Mouse (Mus musculus) myocyte (in vitro differentiated cells): ENCODE data around the gene Mrps27. TPM values are rescaled to one million over a fixed set of nuclear protein-coding genes. Genes with fewer than 3 reads are reported as not detected.
"Not testable (repeated sequence)": the region's sequence is repeated elsewhere in the genome, so short reads cannot be mapped to it uniquely, and the experiment has no call there.

Experiments used
- H3K27me3 ChIP-seq: one replicate; pipeline ENCODE4 v1.6.1; 2011; ENCODE audit not compliant: control insufficient read depth, insufficient read depth, insufficient read length
- H3K36me3 ChIP-seq: one replicate; pipeline ENCODE4 v1.6.1; 2011; ENCODE audit not compliant: control insufficient read depth, insufficient read depth
- H3K4me2 ChIP-seq: one replicate; pipeline ENCODE4 v1.6.1; 2011; ENCODE audit warnings: low read depth, control low read depth
- H3K4me3 ChIP-seq: one replicate; pipeline ENCODE4 v1.5.1; 2011; ENCODE audit warnings: mild to moderate bottlenecking, control low read depth, moderate library complexity
- H3K79me2 ChIP-seq: one replicate; pipeline ENCODE4 v1.6.1; 2011; ENCODE audit not compliant: control insufficient read depth, insufficient read depth
- H3ac ChIP-seq: one replicate; pipeline ENCODE4 v1.6.1; 2011; ENCODE audit not compliant: control insufficient read depth, insufficient read length
- CEBPB ChIP-seq: IDR thresholded peaks from 2 replicates; pipeline ENCODE4 v1.6.1; 2011; ENCODE audit warnings: mild to moderate bottlenecking, moderate library complexity; ENCODE audit not compliant: poor library complexity, insufficient read depth, severe bottlenecking
- E2F4 ChIP-seq: IDR thresholded peaks from one replicate; pipeline ENCODE4 v1.6.1; 2011; ENCODE audit warnings: mild to moderate bottlenecking, control low read depth, moderate library complexity; ENCODE audit not compliant: insufficient read depth
- MAX ChIP-seq: IDR thresholded peaks from one replicate; pipeline ENCODE4 v1.6.1; 2011; ENCODE audit warnings: low read depth, mild to moderate bottlenecking, control low read depth
- MYOD1 ChIP-seq, 3 experiments: IDR thresholded peaks; one replicate each; pipeline ENCODE4 v1.6.1; 2011; ENCODE audit warnings: control low read depth in 2 of 3, low read depth in 2 of 3, mild to moderate bottlenecking in 2 of 3, moderate library complexity in 1 of 3; ENCODE audit not compliant: insufficient read length in 2 of 3, control insufficient read depth in 1 of 3
- MYOG ChIP-seq, 3 experiments: IDR thresholded peaks; one replicate each; pipeline ENCODE4 v1.6.1; 2011; ENCODE audit warnings: control low read depth in 2 of 3, low read depth in 2 of 3, mild to moderate bottlenecking in 2 of 3; ENCODE audit not compliant: insufficient read length in 2 of 3, control insufficient read depth in 1 of 3, insufficient read depth in 1 of 3
- POLR2A ChIP-seq: IDR thresholded peaks from one replicate; pipeline ENCODE4 v1.6.1; 2011; ENCODE audit warnings: low read depth, mild to moderate bottlenecking, control low read depth, moderate library complexity; ENCODE audit not compliant: insufficient read length
- POLR2AphosphoS2 ChIP-seq: IDR thresholded peaks from one replicate; pipeline ENCODE4 v1.6.1; 2011; ENCODE audit warnings: low read depth, control low read depth; ENCODE audit not compliant: insufficient read length
- REST ChIP-seq: IDR thresholded peaks from one replicate; pipeline ENCODE4 v1.6.1; 2011; ENCODE audit warnings: mild to moderate bottlenecking, control low read depth, moderate library complexity; ENCODE audit not compliant: insufficient read depth, insufficient read length
- SRF ChIP-seq: IDR thresholded peaks from one replicate; pipeline ENCODE4 v1.6.1; 2011; ENCODE audit warnings: low read depth; ENCODE audit not compliant: control insufficient read depth, insufficient read length
- TCF12 ChIP-seq: IDR thresholded peaks from one replicate; pipeline ENCODE4 v1.6.1; 2011; ENCODE audit warnings: mild to moderate bottlenecking, control low read depth; ENCODE audit not compliant: poor library complexity, insufficient read depth, severe bottlenecking
- TCF3 ChIP-seq: IDR thresholded peaks from one replicate; pipeline ENCODE4 v1.6.1; 2011; ENCODE audit warnings: low read depth, control low read depth; ENCODE audit not compliant: insufficient read length
- USF1 ChIP-seq: IDR thresholded peaks from one replicate; pipeline ENCODE4 v1.6.1; 2011; ENCODE audit warnings: low read depth, mild to moderate bottlenecking, control low read depth, moderate library complexity
- polyA plus RNA-seq: library from polyadenylated mRNA; unstranded; fragments of >200 nt; fragmentation: generic; extraction: Trizol; gene quantifications from one replicate; pipeline ENCODE4 v1.2.1, GENCODE M21; 2012; ENCODE audit warnings: missing spikeins

The Mrps27 gene
- polyA plus RNA-seq, 1 experiment = 34.2 TPM

DNA sequence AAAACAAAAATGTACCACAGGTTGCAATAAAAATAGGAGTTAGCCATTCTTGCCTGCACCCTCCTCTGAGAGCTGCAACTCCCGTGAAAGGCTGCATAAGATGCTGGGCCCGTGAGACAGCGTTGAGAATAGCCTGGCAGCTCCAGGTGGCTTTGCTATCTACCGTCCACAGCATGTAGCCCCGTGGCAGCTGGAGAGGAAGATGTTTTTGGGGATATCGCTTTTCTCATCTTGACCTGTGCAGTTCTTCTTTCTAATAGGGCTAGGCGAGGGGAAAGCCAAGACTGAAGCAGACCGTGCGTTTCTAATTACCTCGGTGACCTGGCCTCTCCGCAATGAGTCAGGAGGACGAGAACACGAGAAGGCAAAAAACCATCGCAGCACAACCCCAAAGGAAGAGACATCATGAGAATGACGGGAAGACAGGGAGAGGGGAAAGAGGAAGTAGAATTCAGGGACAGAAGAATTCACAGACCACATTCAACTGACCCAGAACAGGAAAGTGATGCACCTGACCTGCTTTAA lies 29.9 kb upstream of the Mrps27 start:
- TF ChIP-seq MAX (no peak), POLR2A (no peak), REST (no peak), POLR2AphosphoS2 (no peak), CEBPB (no peak), SRF (no peak), E2F4 (no peak), MYOD1 (IDR thresholded peaks at IDR 0.05; ENCODE audit: control insufficient read depth in 1 of 3, insufficient read length in 2 of 3, low read depth in 2 of 3) (no peak), TCF12 (no peak), TCF3 (no peak), USF1 (no peak), MYOG (IDR thresholded peaks at IDR 0.05; ENCODE audit: control insufficient read depth in 1 of 3, insufficient read depth in 1 of 3, insufficient read length in 2 of 3, low read depth in 2 of 3) (no peak)
- H3ac ChIP-seq = no peak overlapping the region
- no peak overlapping the region for H3K4me3 ChIP-seq
- no peaks in the 10 kb centered on the region for H3K79me2 ChIP-seq
- no peak overlapping the region for H3K4me2 ChIP-seq
- no peaks in the 10 kb centered on the region for H3K36me3 ChIP-seq
- no peaks in the 10 kb centered on the region for H3K27me3 ChIP-seq

DNA sequence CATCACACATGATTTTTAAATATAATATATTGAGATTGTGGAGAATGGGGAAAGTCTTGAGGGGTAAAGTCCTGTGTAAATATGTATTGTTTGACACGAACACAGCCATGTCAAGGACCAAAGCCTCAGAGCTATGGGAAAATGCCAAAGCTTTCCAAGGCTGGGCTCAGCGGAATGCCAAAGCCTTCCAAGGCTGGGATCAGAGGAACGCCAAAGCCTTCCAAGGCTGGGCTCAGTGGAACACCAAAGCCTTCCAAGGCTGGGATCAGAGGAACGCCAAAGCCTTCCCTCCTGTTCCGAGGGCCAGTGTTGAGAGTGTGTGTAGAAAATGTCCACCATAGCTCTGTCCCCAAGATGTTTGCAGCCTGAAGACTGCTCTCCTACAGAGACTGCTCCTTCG lies 28.2 kb upstream of the Mrps27 start:
- Histone ChIP-seq H3K79me2 (no peaks in the 10 kb centered on the region), H3ac (no peak overlapping the region), H3K4me3 (no peak overlapping the region), H3K27me3 (no peaks in the 10 kb centered on the region), H3K4me2 (no peak overlapping the region), H3K36me3 (peaks cover 5% of the 10 kb centered on the region)
- TF ChIP-seq REST (no peak), SRF (no peak), USF1 (no peak), POLR2AphosphoS2 (no peak), E2F4 (no peak), TCF3 (no peak)

DNA sequence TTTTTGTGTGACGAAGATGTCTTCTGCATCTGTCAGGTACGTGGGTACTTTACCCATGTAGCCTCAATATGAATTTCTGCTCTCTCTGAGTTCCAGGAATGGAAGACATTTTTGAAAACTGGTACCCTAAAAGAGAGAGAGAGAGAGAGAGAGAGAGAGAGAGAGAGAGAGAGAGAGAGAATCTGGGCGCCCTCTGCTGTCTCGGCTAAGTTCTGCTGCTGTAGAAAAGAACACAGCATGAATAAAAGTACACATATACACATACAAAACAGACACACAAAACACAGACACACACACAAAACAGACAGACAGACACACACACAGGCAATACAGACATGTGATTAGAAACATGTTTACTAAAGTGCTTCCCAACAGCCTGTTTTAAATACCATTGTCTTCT lies 27.5 kb upstream of the Mrps27 start:
- Histone ChIP-seq H3K4me2 (no peak overlapping the region), H3K36me3 (peaks cover 11% of the 10 kb centered on the region), H3K79me2 (no peaks in the 10 kb centered on the region), H3K27me3 (no peaks in the 10 kb centered on the region), H3ac (no peak overlapping the region), H3K4me3 (no peak overlapping the region)
- no peak for TF ChIP-seq E2F4
- TF ChIP-seq MYOG (IDR thresholded peaks at IDR 0.05; ENCODE audit: control insufficient read depth in 1 of 3, insufficient read depth in 1 of 3, insufficient read length in 2 of 3, low read depth in 2 of 3) = no peak
- TF ChIP-seq REST = no peak
- no peak for TF ChIP-seq TCF12
- TF ChIP-seq SRF = no peak
- no peak for TF ChIP-seq POLR2AphosphoS2
- TF ChIP-seq MYOD1 (IDR thresholded peaks at IDR 0.05; ENCODE audit: control insufficient read depth in 1 of 3, insufficient read length in 2 of 3, low read depth in 2 of 3) = no peak
- TF ChIP-seq POLR2A = no peak
- TF ChIP-seq USF1 = no peak
- no peak for TF ChIP-seq CEBPB
- TF ChIP-seq MAX = no peak
- TF ChIP-seq TCF3 = no peak

DNA sequence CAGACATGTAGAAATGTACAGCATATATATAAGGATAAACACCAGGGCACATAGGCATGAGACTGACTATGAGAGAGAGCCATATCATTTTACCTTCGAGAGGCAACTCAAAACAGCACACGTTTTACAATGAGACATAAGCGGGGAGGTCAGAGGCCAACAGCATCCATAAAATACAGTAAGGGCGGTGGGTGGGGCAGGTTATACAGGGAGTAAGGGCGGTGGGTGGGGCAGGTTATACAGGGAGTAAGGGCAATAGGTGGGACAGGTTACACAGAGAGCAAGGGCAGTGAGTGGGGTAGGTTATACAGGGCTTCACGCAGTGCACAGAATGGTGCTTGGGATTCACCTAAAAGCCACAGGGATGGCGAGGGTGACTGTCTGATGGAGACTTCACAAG lies 24.1 kb upstream of the Mrps27 start:
- Histone ChIP-seq H3ac (no peak overlapping the region), H3K79me2 (no peaks in the 10 kb centered on the region), H3K36me3 (peaks cover 24% of the 10 kb centered on the region), H3K27me3 (no peaks in the 10 kb centered on the region), H3K4me3 (no peak overlapping the region), H3K4me2 (no peak overlapping the region)
- TF ChIP-seq POLR2A = no peak
- TF ChIP-seq MAX = no peak
- TF ChIP-seq MYOD1 (IDR thresholded peaks at IDR 0.05; ENCODE audit: control insufficient read depth in 1 of 3, insufficient read length in 2 of 3, low read depth in 2 of 3) = no peak
- TF ChIP-seq TCF3 = no peak
- no peak for TF ChIP-seq CEBPB
- no peak for TF ChIP-seq USF1
- TF ChIP-seq MYOG (IDR thresholded peaks at IDR 0.05; ENCODE audit: control insufficient read depth in 1 of 3, insufficient read depth in 1 of 3, insufficient read length in 2 of 3, low read depth in 2 of 3) = no peak
- TF ChIP-seq POLR2AphosphoS2 = no peak
- TF ChIP-seq REST = no peak
- TF ChIP-seq E2F4 = no peak

DNA sequence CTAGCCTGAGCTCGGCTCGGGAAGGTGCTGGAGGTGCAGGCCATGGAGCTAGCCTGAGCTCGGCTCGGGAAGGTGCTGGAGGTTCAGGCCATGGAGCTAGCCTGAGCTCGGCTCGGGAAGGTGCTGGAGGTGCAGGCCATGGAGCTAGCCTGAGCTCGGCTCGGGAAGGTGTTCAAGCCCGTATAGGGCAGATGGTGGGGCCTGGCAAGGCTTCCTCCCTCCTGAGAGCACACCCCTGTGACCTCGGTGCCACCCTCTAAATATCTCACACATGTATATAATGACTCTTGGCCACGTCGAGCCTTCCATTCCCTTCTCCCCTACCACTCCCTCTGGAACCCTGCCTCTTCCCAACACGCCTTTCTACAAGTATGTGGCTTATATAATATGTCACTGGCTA lies 21.7 kb upstream of the Mrps27 start:
- H3K4me2 ChIP-seq = peak overlapping the region; percentile 65
- not testable (repeated sequence) for H3K4me3 ChIP-seq, H3K27me3 ChIP-seq, H3K79me2 ChIP-seq, H3ac ChIP-seq
- H3K36me3 ChIP-seq = peaks cover 41% of the 10 kb centered on the region
